Mouse (Mus musculus) large intestine, adult 2 months (tissue): ENCODE data around the gene Gm49366. TPM values are rescaled to one million over a fixed set of nuclear protein-coding genes. Genes with fewer than 3 reads are reported as not detected.
"Not testable (repeated sequence)": the region's sequence is repeated elsewhere in the genome, so short reads cannot be mapped to it uniquely, and the experiment has no call there.

Experiments used
- DNase-seq: peaks from one replicate; pipeline ENCODE4 v3.0.0-alpha.2; 2012; ENCODE audit warnings: low read depth, low spot score
- WGBS: fragments of 180-500 bp; shearing (Covaris S2); methylation state at CpG from one replicate; pipeline ENCODE4 v1.1.7; 2018; 5-methylcytosine and 5-hydroxymethylcytosine counted together
- polyA plus RNA-seq: library from polyadenylated mRNA; depleted of rRNA; stranded (reverse); fragments of >200 nt; gene quantifications from 2 replicates; pipeline ENCODE4 v1.2.3, GENCODE M21; 2012; rRNA removed

Gm49366 gene
- polyA plus RNA-seq, result not detected in 2 replicates

DNA sequence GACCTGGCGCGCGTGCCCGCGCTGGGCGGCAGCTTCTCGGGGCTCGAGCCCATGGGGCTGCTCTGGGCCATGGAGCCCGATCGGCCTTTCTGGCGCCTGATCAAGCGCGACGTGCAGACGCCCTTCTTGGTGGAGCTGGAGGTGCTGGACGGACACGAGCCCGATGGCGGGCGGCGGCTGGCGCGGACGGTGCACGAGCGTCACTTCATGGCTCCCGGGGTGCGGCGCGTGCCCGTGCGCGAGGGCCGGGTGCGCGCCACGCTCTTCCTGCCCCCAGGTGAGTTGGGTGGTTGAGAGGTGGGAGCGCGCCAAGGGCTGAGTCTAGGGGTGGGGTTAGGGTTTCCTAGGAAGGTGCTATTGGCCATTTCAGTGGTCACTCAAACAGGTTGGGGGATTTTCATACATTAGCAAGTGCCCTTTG lies at the start of gene Gm49366:
TSS of gene Gm49366 (plus strand) at position 245 of the 421 bp plus-strand sequence.
- WGBS, result 1% methylated on average over 39 of the region's 39 CpGs
- not testable (repeated sequence) for DNase-seq

DNA sequence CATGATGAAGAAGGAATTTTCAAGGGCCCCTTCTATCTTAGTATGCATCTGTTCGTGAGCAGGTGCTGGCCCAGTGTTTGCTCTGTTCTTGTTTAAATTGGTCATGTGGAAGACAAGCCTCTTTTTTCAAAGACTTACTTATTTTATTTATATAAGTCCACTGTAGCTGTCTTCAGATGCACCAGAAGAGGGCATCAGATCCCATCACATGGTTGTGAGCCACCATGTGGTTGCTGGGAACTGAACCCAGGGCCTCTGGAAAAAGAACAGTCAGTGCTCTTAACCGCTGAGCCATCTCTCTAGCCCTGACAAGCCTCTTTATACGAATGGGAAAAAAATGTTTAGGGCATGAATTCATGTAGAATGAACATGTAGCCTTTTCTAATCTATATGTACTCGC lies 49.4 kb upstream of the Gm49366 start:
- DNase-seq, result no peak
- WGBS, result 95% methylated on average over 4 of the region's 4 CpGs

DNA sequence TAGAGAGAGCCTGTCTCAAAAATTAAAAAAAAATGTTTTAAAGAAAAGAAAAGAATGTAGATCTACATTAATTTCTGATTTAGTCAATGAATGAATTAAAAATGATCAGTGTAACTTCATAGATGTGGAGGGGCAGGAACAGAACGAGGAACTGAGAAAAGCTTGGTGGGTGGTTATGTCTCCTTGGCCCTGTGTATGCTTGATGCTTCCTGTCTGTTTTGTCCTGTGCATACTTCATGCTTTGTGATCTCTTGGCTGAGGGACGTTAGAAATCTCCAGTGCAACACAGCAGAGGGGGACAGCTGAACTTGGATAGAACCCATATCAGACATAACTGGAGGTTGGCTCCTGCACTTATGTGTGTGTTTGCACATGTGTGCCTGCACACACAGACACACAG lies 41.5 kb upstream of the Gm49366 start:
- WGBS, result 62% methylated on average over 2 of the region's 2 CpGs
- no peak for DNase-seq

DNA sequence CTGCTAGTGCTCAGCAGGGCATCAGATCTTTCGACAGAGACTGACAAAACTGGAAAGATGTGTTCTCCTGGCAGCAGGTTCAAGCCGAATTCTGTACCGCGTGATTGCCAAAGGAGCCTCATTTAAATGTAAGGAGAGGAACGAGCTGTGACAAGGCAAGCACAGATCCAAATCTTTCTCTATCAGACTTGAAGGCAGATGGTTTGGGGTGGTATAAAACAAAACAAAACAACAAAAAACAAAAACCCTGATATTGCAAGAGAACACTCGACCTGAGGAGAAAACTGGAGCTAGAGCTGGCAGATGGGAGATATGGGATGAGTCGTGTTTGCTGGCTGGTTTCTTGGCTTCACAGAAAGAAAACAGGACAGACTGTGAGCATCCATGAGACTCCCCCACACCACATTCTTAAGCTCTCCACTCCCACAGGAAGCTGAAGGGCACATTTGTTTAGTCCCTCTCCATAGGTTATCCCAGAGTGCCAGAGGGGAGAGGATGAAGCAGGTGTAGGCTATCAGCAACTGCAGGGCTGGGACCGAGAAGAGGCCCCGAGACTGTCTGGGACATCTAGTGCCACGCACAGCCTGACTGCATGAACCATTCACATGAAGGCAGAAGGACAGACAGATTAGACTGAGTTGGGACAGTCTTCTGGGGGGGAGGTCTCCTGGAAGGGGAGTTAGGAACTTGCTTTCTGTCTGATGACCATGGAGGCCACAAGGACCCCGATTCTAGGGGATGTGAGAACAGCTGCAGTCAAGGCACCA lies 40.2 kb upstream of the Gm49366 start:
- 47% methylated on average over 11 of the region's 11 CpGs for WGBS
- no peak for DNase-seq

DNA sequence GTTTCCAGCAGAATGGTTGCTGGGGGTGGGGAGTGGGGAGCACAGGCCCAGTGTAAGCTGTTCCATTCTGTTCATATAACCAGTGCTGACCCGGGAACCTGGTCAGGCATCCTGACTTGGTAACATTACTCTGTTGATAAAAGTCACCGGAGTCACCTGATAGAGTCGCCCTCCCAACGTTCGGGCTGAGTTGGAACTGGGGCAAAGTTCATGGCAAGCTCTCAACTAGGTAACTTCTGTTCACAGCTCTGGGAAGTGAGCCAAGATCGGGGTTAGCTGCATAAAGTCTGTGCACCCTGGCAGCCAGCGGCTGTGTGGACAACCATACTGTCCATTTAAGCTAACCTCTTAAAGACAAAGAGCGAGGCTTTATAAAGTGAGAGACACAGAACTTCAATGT lies 39.5 kb upstream of the Gm49366 start:
- 14% methylated on average over 8 of the region's 8 CpGs for WGBS
- DNase-seq, result not testable (repeated sequence)

DNA sequence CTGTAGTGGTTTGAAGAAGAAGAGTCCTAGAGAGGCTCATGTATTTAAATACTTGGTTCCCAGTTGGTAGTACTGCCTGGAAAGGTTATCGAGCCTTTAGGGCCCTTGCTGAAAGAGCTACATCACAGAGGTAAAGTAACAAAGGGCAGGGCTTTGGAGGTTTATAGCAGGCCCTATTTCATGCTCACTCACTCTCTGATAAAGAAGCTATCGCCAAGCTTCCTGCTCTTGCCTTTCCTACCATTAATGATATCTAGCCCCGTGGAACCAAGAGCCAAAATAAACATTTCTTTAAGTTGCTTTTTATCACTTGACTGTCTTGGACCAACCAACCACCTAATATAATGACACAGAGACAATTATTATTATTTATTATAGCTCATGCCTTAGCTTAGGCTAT lies 38.3 kb upstream of the Gm49366 start:
- 29% methylated on average over 3 of the region's 3 CpGs for WGBS
- DNase-seq, result no peak

DNA sequence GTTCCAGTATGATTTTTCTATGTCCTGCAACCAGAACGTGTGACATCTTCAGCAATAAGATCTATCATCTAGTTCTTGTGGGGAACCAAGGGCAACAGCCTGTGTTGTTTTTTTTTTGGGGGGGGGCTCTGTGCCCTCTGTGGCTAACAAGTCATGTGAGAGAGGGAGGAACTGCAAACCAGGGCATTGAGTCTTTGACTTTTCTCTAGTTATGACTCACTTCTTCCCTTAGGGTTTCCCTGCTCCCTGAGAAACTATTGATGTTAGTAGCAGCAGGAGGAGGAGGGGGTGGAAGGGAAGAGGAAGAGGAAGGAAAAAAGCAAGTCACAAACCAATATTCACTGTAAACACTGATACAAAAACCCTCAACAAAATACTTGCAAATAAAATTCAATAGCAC lies 34.9 kb upstream of the Gm49366 start:
- WGBS, result 83% methylated on average over 1 of the region's 1 CpGs
- DNase-seq, result no peak

DNA sequence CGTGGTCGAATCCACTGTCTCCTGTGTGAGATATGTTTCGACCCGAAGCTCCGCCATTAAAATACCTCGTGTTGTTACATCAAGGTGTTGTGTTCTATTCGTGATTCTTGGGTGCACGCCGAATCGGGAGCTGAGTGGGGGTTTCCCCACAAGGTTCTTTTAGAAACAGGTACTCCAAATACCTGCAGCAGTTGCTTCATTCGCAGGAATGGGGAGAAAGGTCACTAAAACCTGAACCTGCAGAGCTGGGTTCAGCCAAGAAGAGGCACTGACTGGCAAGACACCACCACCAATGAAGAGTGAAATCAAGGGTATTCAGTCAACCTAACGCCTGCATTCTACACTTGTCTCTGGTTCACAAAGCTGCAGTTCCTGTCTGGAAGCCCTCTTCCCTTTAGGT lies 30.5 kb upstream of the Gm49366 start:
- 74% methylated on average over 12 of the region's 12 CpGs for WGBS
- DNase-seq, result no peak

DNA sequence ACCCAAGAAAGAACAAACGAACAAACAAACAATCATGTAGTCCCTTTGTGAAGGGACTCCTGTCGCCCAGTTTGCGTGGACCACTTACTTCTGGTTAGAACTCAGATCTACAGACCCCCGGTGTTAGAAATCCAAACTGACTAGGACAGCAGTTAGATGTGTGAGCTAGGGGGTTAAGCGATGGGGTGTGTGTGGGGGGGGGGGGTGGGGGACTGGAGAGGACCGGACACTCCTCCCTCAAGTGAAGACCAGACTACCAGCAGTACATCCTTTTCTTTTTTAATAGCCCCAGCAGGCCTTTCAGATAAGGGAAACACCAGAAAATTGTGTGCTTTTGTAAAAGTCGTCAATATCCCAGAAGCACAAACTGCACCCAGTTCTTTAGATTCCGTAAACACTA lies 30.0 kb upstream of the Gm49366 start:
- 35% methylated on average over 8 of the region's 8 CpGs for WGBS
- no peak for DNase-seq

DNA sequence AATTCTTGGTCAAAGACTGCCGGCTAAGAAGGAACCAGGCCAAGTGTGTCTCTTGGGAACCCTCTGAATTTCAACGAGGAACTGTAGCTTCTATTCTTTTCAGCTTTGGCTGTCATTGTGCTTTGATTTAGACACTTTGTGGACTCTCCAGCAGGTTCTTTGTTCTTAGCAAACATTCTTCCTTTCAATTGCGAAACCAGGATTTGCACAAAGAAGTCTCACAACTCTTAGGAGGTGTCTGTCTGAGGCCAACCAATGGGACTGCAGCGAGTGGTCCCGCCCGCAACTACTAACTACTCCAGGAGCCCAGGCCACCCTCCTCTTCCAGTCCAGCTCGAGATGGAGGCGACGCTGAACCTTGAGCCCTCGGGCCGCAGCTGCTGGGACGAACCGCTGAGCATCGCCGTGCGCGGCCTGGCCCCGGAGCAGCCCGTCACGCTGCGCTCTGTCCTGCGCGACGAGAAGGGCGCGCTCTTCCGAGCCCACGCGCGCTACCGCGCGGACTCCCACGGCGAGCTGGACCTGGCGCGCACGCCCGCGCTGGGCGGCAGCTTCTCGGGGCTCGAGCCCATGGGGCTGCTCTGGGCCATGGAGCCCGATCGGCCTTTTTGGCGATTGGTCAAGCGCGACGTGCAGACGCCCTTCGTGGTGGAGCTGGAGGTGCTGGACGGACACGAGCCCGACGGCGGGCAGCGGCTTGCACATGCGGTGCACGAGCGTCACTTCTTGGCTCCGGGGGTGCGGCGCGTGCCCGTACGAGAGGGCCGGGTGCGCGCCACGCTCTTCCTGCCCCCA lies 29.4 kb upstream of the Gm49366 start, which contains the start of gene Acot1:
TSS of gene Acot1 (plus strand) at position 320 of the 795 bp plus-strand sequence.
- DNase-seq, result not testable (repeated sequence)
- under 1% methylated on average over 55 of the region's 70 CpGs for WGBS

DNA sequence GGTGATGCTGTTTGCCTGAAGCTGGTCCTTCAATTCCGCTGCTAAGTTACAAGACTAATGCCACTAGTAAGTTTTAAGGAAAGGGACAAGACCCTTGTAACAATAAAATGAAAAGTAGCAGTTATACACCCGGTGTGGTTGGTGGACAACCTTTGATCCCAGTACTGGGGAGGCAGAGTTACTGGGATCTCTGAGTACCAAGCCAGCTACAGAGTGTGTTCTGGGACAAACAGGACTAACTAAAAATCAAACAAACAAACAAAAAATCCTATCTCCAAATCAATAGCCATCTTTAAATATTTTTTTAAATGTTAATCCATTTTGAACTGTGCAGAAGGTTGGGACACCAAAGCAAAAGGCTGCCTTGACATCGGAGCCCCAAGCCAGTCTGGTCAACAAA lies 28.5 kb upstream of the Gm49366 start:
- no peak for DNase-seq
- 68% methylated on average over 3 of the region's 3 CpGs for WGBS

DNA sequence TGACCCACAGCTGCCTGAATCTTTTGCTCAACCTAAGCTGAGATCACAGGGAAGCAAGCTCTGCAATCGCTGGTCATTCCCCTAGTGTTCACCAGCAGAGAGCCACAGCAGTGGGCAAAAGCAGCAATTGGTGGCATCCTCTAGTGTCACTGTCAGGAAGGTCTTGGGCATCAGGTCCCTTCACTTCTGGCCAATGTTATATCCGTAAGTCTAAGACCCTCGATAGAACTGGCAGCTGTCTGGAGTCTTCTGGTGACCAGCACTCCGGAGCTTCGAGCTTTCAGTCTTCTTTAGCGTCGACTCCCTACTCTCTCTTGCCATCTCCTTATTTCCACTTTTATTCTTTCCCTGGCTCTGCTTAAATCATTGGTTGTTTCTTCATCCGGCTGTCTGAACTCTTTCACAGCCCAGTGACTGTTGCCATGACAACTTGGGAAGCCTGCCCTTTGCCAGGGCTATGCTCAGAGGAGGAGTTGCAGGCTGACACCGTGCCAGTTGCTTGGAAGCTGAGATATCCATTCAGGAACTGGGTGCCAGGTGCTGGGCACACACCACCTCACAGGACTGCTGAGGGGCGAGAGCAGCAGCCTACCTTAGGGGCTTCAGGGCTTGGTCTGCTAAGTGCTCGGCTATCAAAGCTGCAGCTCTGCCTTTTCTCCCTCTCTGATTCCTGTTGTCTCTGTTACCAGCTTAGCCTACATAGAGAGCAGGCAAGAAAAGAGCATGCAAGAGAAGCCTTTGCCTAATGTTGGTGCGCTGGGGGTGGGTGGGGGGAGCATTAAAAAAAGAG lies 27.3 kb upstream of the Gm49366 start:
- 34% methylated on average over 12 of the region's 12 CpGs for WGBS
- no peak for DNase-seq

DNA sequence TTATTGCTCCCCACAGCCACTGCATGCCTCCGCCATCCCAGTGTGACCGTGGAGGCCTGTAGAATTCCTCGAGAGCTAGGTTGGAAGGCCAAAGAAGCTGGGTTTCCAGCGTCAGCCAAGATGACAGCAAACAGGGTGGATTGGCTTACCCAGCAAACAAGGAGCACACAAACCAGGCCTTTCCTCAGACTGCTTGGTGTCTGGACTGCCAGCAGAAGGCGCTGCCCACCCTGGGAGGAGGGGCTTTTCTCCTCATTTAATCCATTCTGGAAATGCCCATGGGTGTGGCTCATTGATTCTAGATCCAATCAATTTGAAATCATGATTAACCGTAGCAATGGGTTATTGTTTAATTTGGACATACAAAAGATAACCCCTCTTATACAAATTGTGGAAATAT lies 25.6 kb upstream of the Gm49366 start:
- WGBS, result 80% methylated on average over 6 of the region's 6 CpGs
- DNase-seq, result no peak

DNA sequence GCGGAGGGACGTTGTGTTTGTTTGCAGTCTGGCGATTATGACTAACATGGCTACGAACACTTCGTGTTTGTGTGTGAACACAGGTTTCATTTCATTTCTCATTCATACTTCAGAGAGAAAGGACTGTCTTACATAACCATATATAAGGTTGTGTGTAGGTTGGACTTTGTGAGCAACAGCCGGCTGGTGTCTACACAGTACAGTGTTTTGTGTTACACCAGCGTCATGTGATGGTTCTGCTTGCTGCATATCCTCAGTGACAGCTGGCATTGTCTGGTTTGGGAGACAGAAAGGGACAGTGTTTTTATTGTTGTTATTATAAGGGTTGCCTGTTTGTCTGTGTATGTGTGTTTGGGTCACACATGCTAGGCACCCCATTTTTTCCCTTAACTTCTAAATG lies 25.0 kb upstream of the Gm49366 start:
- DNase-seq, result no peak
- WGBS, result 87% methylated on average over 7 of the region's 7 CpGs

DNA sequence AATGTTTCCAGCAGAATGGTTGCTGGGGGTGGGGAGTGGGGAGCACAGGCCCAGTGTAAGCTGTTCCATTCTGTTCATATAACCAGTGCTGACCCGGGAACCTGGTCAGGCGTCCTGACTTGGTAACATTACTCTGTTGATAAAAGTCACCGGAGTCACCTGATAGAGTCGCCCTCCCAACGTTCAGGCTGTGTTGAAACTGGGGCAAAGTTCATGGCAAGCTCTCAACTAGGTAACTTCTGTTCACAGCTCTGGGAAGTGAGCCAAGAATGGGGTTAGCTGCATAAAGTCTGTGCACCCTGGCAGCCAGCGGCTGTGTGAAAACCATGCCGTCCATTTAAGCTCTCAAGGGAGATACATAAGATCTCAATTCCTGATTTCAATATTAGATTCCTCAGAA lies 18.2 kb upstream of the Gm49366 start:
- DNase-seq, result peak; percentile 89
- 15% methylated on average over 7 of the region's 7 CpGs for WGBS

DNA sequence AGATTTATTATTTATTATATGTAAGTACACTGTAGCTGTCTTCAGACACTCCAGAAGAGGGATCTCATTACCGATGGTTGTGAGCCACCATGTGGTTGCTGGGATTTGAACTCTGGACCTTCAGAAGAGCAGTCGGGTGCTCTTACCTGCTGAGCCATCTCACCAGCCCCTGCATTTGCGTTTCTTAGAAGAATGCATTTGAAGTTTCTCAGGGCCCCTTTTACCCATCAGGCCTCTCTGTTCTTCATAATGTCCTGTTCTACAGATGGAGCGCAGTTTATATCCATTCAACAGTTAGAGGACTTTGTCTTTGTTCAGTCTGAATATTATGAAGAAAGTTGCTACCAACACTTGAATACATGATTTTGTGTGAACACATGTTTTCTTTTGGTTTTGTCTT lies 16.5 kb upstream of the Gm49366 start:
- WGBS, result 89% methylated on average over 4 of the region's 4 CpGs
- DNase-seq, result not testable (repeated sequence)

DNA sequence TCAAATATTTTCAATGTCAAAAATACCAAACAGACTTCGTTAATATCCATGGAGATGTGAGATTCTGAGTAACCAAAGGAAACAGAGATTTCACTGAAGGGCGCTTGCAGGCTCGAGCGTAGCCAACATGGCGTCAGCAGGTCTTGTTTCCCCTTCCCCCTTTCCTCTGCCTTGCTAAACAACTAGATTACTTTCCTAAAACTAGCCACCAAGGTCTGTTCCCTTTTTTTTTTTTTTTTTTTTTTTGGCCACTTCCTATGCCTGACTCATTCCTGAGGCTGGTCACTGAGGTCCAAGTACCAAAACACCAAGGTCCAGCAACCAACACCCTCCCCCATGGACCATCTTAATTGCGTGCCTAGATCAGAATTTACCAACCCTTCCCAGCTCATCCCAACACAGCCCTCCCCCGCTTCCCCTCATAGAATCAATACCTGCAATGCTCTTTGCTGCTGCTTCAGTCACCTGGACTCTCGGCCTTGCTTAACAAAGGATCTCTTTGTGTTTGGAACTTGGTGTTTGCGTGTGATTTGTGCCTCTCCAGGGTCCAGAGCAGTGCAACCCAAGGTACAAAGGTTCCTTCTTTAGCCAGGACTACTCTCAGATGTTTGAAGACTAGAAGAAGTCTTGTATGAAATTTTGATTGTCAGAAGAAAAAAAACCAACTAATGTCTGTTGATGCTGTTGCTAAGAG lies 15.5 kb upstream of the Gm49366 start:
- 62% methylated on average over 9 of the region's 9 CpGs for WGBS
- no peak for DNase-seq

DNA sequence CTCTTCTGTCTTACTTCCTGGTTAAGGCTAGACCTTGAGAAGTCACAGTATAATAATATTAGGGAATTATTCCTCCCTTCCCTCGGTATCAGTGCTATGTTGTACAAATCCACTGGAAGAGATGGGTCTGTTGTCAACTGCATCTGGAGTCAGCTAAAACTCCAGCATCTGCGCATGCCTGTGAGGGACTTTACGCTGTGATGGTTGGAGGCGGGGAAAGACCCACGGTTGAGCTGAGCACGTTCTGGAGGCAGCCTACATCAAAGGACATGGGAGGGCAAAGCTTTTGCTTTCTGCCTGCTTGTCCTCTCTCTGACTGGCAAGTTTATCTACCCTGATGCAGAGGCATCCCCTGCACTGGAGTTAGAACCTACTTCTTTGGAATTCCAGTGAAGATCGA lies 12.8 kb upstream of the Gm49366 start:
- WGBS, result 83% methylated on average over 7 of the region's 7 CpGs

DNA sequence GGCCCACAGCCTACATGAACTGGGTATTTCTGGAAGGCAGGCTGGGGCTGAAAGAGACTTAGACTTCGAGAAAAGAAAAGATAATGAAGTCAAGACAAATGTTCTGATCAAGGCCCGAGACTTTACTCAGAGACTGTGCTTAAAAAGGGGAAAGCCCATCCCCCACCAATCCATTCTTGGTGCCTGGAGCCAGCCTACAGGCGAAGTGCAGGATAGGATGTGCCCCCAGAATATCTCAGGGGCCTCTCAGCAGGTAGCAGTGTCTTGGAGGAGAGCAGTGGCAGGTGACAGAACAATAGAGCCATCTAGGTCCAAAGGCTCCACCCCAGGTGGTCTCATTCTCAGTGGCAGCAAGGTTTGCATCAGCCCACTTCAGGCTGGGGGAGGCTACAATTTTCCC lies 10.4 kb upstream of the Gm49366 start:
- not testable (repeated sequence) for DNase-seq
- WGBS, result 85% methylated on average over 3 of the region's 3 CpGs

More for the DNA sequence above, 12.8 kb upstream of the Gm49366 start:
- DNase-seq, result no peak

DNA sequence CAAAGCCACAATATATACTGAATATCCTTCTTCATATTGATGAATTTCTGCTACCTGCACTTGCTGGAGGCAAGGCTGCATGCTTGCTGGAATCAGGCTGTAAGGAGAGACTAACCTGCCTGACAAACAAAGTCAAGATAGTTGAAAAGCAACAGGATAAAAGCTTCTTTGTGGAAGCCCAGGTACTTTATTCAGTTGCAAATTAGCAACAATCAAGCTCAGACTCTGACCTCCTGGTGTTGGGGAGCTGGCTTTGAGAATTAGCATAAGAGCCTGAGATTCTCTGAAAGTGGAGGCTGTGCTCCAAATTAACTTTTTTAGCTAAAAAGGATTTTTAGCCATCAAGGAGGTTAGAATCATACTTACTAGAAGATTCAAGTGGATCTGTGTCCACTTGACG lies 9.7 kb upstream of the Gm49366 start:
- whole genome bisulfite sequencing, result 98% methylated on average over 1 of the region's 1 CpGs
- not testable (repeated sequence) for DNase-seq
